Mouse (Mus musculus): ENCODE measurements around the gene Rb1. TPM values are rescaled to one million over a fixed set of nuclear protein-coding genes. Genes with fewer than 3 reads are reported as not detected.
A peak's percentile ranks its signal among the peaks of the same experiment; 100 is the strongest.

Rb1 gene
- polyA plus RNA-seq, 1 experiment from 2014 or later = 25.9 TPM

GRCm38 (mm10) chr14:73217062-73217461 lies 108.6 kb downstream of the Rb1 start:
- Histone ChIP-seq H3K27ac (replicated peaks) (0 out of 2 replicates have a peak overlapping the region, but pooled peaks have one; percentile 6), H3K27me3 (ENCODE audit: low read depth, poor library complexity, severe bottlenecking) (no peaks in the 10 kb centered on the region), H3K4me3 (no peak overlapping the region), H3K9me3 (replicated peaks) (no peaks in the 10 kb centered on the region), H3K4me1 (peaks cover 10% of the 10 kb centered on the region; the same call in 1 of the 2 replicates), H3K36me3 (peaks cover 44% of the 10 kb centered on the region)
- 94% methylated on average over 1 of the region's 1 CpGs for WGBS
- DNase-seq (ENCODE audit: low spot score) = no peak

GRCm38 (mm10) chr14:73211477-73211876 lies 114.1 kb downstream of the Rb1 start:
- no peak overlapping the region for H3K27ac ChIP-seq (replicated peaks)
- DNase-seq (ENCODE audit: low spot score) = no peak
- H3K4me1 ChIP-seq = no peaks in the 10 kb centered on the region; the same call in 1 of the 2 replicates
- H3K9me3 ChIP-seq (replicated peaks) = no peaks in the 10 kb centered on the region
- H3K27me3 ChIP-seq (ENCODE audit: low read depth, poor library complexity, severe bottlenecking) = no peaks in the 10 kb centered on the region
- H3K4me3 ChIP-seq = no peak overlapping the region
- H3K36me3 ChIP-seq = peaks cover 60% of the 10 kb centered on the region
- 94% methylated on average over 5 of the region's 5 CpGs for WGBS

DNA sequence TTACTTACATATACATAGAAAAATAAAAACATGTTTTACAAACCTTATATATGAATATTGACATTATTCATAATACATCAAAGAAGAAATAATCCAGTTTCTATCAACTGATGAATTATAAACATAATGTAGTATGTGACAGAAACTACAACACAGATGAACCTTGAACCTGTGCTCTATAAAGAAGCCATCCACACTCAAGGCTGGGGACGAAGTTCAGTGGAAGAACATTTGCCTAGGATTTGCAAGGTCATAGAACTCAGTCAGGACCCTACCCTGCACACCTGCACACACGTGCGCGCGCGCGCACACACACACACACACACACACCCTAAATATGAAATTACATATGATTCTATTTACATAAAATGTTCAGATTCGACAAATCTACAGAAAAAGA lies 115.4 kb downstream of the Rb1 start:
- peaks cover 49% of the 10 kb centered on the region for H3K36me3 ChIP-seq
- no peak overlapping the region for H3K27ac ChIP-seq (replicated peaks)
- DNase-seq (ENCODE audit: low spot score) = no peak
- no peaks in the 10 kb centered on the region; the same call in 1 of the 2 replicates for H3K4me1 ChIP-seq
- H3K4me3 ChIP-seq = no peak overlapping the region
- H3K9me3 ChIP-seq (replicated peaks) = no peaks in the 10 kb centered on the region
- no peaks in the 10 kb centered on the region for H3K27me3 ChIP-seq (ENCODE audit: low read depth, poor library complexity, severe bottlenecking)
- WGBS = 95% methylated on average over 8 of the region's 8 CpGs

- Histone ChIP-seq H3K27ac (replicated peaks) (no peak overlapping the region), H3K9me3 (replicated peaks) (no peaks in the 10 kb centered on the region), H3K4me1 (no peaks in the 10 kb centered on the region; the same call in 1 of the 2 replicates), H3K36me3 (peaks cover 45% of the 10 kb centered on the region), H3K4me3 (no peak overlapping the region), H3K27me3 (ENCODE audit: low read depth, poor library complexity, severe bottlenecking) (no peaks in the 10 kb centered on the region)
- no peak for DNase-seq (ENCODE audit: low spot score)
Observed at GRCm38 (mm10) chr14:73209262-73209661, 116.4 kb downstream of the Rb1 start.

DNA sequence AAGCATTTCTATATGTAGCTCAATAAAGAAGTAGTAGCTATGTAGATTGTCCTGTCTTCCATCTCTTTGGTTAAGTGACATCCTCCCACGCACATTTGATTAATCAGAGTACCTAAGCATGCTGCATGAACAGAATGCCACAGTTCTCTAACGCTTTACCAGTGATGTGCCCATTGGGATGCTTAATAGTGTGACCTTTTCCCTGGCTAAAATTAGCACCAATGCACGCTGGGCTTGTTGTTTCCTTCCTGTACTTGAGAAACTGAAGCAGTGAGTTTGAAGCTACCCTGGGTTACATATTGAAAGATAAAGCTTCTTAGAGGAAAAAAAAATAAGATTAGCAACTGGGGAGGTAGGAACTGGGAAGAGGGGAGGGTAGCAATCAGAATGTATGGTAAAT lies 121.6 kb downstream of the Rb1 start:
- H3K36me3 ChIP-seq = peaks cover 19% of the 10 kb centered on the region
- H3K4me1 ChIP-seq = no peaks in the 10 kb centered on the region
- H3K9me3 ChIP-seq (replicated peaks) = no peaks in the 10 kb centered on the region
- H3K27me3 ChIP-seq (ENCODE audit: low read depth, poor library complexity, severe bottlenecking) = no peaks in the 10 kb centered on the region
- no peak overlapping the region for H3K4me3 ChIP-seq
- no peak for DNase-seq (ENCODE audit: low spot score)
- 85% methylated on average over 3 of the region's 3 CpGs for WGBS
- no peak overlapping the region for H3K27ac ChIP-seq (replicated peaks)

DNA sequence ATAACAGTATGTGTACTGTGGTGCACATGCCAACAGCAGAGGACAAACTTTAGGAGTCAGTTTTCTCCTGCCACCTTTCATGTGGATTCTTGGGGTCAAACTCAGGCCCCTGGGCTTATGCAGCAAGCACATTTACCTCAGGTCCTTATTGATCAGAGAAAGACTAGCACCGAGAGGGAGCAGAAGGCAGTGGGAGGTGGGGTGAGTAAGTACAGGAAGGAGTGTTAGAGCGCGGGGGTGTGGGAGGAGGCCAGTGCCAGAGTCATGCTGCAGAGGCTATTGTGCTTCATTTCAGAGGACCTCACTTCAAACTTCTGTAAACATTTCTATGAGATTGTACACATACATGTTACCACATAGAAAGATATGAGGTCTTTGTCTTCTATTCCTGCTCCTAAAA lies 124.2 kb downstream of the Rb1 start:
- H3K9me3 ChIP-seq (replicated peaks) = no peaks in the 10 kb centered on the region
- no peak for DNase-seq (ENCODE audit: low spot score)
- H3K36me3 ChIP-seq = peaks cover 43% of the 10 kb centered on the region
- no peaks in the 10 kb centered on the region for H3K27me3 ChIP-seq (ENCODE audit: low read depth, poor library complexity, severe bottlenecking)
- H3K4me1 ChIP-seq = no peaks in the 10 kb centered on the region
- H3K27ac ChIP-seq (replicated peaks) = no peak overlapping the region
- no peak overlapping the region for H3K4me3 ChIP-seq
- 71% methylated on average over 3 of the region's 3 CpGs for WGBS

DNA sequence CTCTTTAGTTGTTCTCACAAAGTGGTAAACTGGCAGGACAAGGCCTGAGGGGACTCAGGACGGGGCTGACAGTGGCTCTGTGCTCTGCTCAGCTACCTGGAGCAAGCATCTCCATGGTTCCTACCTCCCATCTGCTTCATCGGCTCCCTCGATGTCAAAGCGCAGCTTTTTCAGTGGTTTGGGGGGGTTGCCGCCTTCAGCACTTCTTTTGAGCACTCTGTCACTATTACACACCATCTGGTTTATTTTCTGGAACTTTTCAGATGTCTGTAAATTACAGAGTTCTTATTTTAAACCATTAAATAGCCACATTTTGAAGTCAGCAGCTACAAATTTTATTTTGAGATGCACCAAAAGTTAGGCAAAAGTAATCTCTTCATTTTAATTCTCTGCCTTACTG lies 126.6 kb downstream of the Rb1 start:
- no peaks in the 10 kb centered on the region for H3K4me1 ChIP-seq
- no peak overlapping the region for H3K27ac ChIP-seq (replicated peaks)
- 67% methylated on average over 5 of the region's 5 CpGs for WGBS
- no peaks in the 10 kb centered on the region for H3K9me3 ChIP-seq (replicated peaks)
- no peak overlapping the region for H3K4me3 ChIP-seq
- H3K27me3 ChIP-seq (ENCODE audit: low read depth, poor library complexity, severe bottlenecking) = no peaks in the 10 kb centered on the region
- peaks cover 53% of the 10 kb centered on the region for H3K36me3 ChIP-seq
- no peak for DNase-seq (ENCODE audit: low spot score)

DNA sequence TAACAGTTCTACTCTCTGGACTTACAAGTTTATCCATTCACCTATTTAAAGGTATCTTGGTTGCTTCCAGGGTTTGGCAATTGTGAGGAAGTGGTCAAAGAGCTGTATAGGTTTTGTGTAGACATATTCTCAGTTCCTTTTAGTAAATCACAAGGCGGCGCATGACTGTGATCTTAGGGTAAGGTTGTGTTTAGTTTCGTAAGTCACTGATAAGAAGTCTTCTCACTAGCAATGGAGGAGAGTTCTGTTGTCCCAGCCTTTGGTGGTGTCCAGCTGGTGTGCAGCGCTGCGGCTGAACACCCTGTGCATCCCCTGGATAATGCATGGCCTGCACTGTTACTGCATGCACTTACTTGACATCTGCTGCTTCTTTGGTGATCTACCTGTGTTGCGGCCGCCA lies 138.7 kb downstream of the Rb1 start:
- H3K27me3 ChIP-seq (ENCODE audit: low read depth, poor library complexity, severe bottlenecking) = no peaks in the 10 kb centered on the region
- H3K4me1 ChIP-seq = no peaks in the 10 kb centered on the region
- peaks cover 6% of the 10 kb centered on the region for H3K9me3 ChIP-seq (replicated peaks)
- peaks cover 52% of the 10 kb centered on the region for H3K36me3 ChIP-seq
- DNase-seq (ENCODE audit: low spot score) = no peak
- H3K4me3 ChIP-seq = no peak overlapping the region
- 87% methylated on average over 7 of the region's 7 CpGs for WGBS
- H3K27ac ChIP-seq (replicated peaks) = no peak overlapping the region

DNA sequence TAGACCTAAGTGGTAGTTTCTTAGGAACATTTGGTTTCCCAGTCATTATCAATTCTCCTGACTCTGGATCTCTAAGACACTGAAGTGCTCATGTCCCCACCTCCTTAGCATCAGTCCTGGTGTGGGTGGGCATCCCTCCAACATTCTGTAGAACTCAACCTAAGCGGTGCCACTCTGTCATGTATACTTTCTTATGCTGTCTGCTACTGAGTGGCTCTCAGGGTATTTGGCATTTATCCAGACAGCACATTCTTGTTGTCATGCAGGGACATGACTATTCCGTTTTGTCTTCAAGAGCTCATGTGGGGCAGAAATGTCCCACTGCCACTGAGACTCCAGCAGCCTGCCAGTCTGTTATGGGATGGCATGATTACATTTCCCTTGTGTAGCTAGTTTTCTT lies 144.5 kb downstream of the Rb1 start:
- no peak overlapping the region for H3K27ac ChIP-seq (replicated peaks)
- no peak overlapping the region for H3K4me3 ChIP-seq
- WGBS = 95% methylated on average over 2 of the region's 2 CpGs
- peaks cover 100% of the 10 kb centered on the region for H3K36me3 ChIP-seq
- H3K27me3 ChIP-seq (ENCODE audit: low read depth, poor library complexity, severe bottlenecking) = no peaks in the 10 kb centered on the region
- DNase-seq (ENCODE audit: low spot score) = no peak
- peaks cover 6% of the 10 kb centered on the region for H3K9me3 ChIP-seq (replicated peaks)
- H3K4me1 ChIP-seq = no peaks in the 10 kb centered on the region

- 93% methylated on average over 3 of the region's 3 CpGs for WGBS
- no peak overlapping the region for H3K27ac ChIP-seq (replicated peaks)
- H3K4me3 ChIP-seq = no peak overlapping the region
- DNase-seq (ENCODE audit: low spot score) = no peak
- H3K27me3 ChIP-seq (ENCODE audit: low read depth, poor library complexity, severe bottlenecking) = no peaks in the 10 kb centered on the region
- H3K4me1 ChIP-seq = no peaks in the 10 kb centered on the region
- peaks cover 6% of the 10 kb centered on the region for H3K9me3 ChIP-seq (replicated peaks)
- peaks cover 100% of the 10 kb centered on the region for H3K36me3 ChIP-seq
Observed at GRCm38 (mm10) chr14:73180671-73181070, 145.0 kb downstream of the Rb1 start.

- 89% methylated on average over 4 of the region's 4 CpGs for WGBS
- Histone ChIP-seq H3K9me3 (replicated peaks) (no peaks in the 10 kb centered on the region), H3K36me3 (peaks cover 100% of the 10 kb centered on the region), H3K27me3 (ENCODE audit: low read depth, poor library complexity, severe bottlenecking) (no peaks in the 10 kb centered on the region), H3K4me1 (no peaks in the 10 kb centered on the region), H3K27ac (replicated peaks) (no peak overlapping the region), H3K4me3 (no peak overlapping the region)
- DNase-seq (ENCODE audit: low spot score) = no peak
Observed at GRCm38 (mm10) chr14:73179221-73179681, 146.4 kb downstream of the Rb1 start.

- H3K36me3 ChIP-seq = peaks cover 100% of the 10 kb centered on the region
- no peaks in the 10 kb centered on the region for H3K4me1 ChIP-seq
- DNase-seq (ENCODE audit: low spot score) = no peak
- peaks cover 5% of the 10 kb centered on the region; the same call in 1 of the 2 replicates for H3K27me3 ChIP-seq (ENCODE audit: low read depth, poor library complexity, severe bottlenecking)
- H3K4me3 ChIP-seq = no peak overlapping the region
- H3K27ac ChIP-seq (replicated peaks) = no peak overlapping the region
- H3K9me3 ChIP-seq (replicated peaks) = no peaks in the 10 kb centered on the region
- WGBS = 87% methylated on average over 11 of the region's 11 CpGs
Observed at GRCm38 (mm10) chr14:73177961-73178360, 147.7 kb downstream of the Rb1 start.

DNA sequence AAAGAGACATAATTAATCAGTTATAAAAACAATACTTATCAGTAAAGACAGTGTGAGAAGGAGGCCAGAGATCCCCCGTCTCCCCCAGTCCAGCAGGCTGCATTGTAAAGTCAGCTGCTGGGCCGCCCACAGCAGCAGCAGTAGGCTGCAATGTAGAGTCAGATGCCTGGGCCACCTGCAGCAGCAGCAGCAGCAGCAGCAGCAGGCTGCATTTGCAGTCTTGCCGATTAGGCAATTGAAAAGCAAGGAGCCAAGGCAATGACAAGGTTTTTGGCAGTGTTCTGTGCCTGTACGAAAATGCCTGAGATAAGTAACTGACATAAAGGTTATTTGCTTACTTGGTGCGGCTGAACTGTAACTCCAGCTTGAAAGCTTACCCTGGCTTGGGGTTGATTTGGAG lies 149.4 kb downstream of the Rb1 start:
- peaks cover 100% of the 10 kb centered on the region for H3K36me3 ChIP-seq
- H3K4me3 ChIP-seq = no peak overlapping the region
- H3K27ac ChIP-seq (replicated peaks) = no peak overlapping the region
- 87% methylated on average over 5 of the region's 5 CpGs for WGBS
- no peaks in the 10 kb centered on the region for H3K9me3 ChIP-seq (replicated peaks)
- H3K4me1 ChIP-seq = peaks cover 11% of the 10 kb centered on the region
- H3K27me3 ChIP-seq (ENCODE audit: low read depth, poor library complexity, severe bottlenecking) = peaks cover 5% of the 10 kb centered on the region; the same call in 1 of the 2 replicates
- no peak for DNase-seq (ENCODE audit: low spot score)

DNA sequence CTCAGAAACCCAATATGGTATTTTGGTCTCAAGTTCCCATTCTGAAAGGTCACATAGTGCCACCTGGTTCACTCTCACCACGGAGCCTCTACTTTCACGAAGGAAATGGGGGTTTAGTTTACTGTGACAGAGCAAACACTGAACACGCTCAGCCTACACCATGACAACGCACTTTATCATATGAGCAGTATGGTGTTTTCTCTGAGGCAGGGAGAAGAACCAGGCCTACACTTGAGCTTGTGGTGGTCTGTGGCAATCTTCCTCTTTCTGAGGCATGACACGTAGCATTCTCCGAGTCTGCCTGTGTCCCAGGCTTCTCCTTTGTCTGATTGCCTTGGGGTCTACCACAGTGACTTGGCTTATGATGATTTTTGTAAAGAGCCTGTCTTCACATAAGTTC lies 149.8 kb downstream of the Rb1 start:
- H3K4me3 ChIP-seq = no peak overlapping the region
- no peaks in the 10 kb centered on the region for H3K9me3 ChIP-seq (replicated peaks)
- H3K27ac ChIP-seq (replicated peaks) = no peak overlapping the region
- H3K4me1 ChIP-seq = peaks cover 15% of the 10 kb centered on the region
- WGBS = 91% methylated on average over 6 of the region's 6 CpGs
- no peak for DNase-seq (ENCODE audit: low spot score)
- peaks cover 100% of the 10 kb centered on the region for H3K36me3 ChIP-seq
- H3K27me3 ChIP-seq (ENCODE audit: low read depth, poor library complexity, severe bottlenecking) = peaks cover 5% of the 10 kb centered on the region; the same call in 1 of the 2 replicates
